Mouse (Mus musculus): ENCODE measurements around the gene Map3k21. TPM values are rescaled to one million over a fixed set of nuclear protein-coding genes. Genes with fewer than 3 reads are reported as not detected.

The Map3k21 gene
- polyA plus RNA-seq, 1 experiment from 2014 or later, result 1.0 TPM

- Histone ChIP-seq H3K27ac (ENCODE audit: low read length) (no peak overlapping the region), H3K4me3 (replicated peaks; ENCODE audit: low read length) (no peak overlapping the region), H3K9me3 (replicated peaks; ENCODE audit: control insufficient read depth, low read length) (no peaks in the 10 kb centered on the region; the same call in 1 of the 2 replicates), H3K4me2 (ENCODE audit: low read depth, low read length) (peak overlapping the region; percentile 27; the same call in 1 of the 2 replicates), H3K4me1 (ENCODE audit: control insufficient read depth, insufficient read depth, low read length) (no peaks in the 10 kb centered on the region), H3K9ac (ENCODE audit: low read length) (no peak overlapping the region; the same call in 1 of the 2 replicates), H3K27me3 (ENCODE audit: control insufficient read depth, insufficient read depth, low read length) (no peaks in the 10 kb centered on the region), H3K36me3 (ENCODE audit: control insufficient read depth, insufficient read depth, low read length) (no peaks in the 10 kb centered on the region)
- no peak for ATAC-seq (ENCODE audit: insufficient read depth, low FRiP score)
- 13% methylated on average over 11 of the region's 11 CpGs for WGBS
Measured at GRCm38 (mm10) chr8:125955671-125956070, 45.4 kb downstream of the Map3k21 start.

GRCm38 (mm10) chr8:125956796-125957195, 46.5 kb downstream of the Map3k21 start:
- H3K4me3 ChIP-seq (replicated peaks; ENCODE audit: low read length), result no peak overlapping the region
- H3K9me3 ChIP-seq (replicated peaks; ENCODE audit: control insufficient read depth, low read length), result peaks cover 3% of the 10 kb centered on the region; the same call in 1 of the 2 replicates
- H3K36me3 ChIP-seq (ENCODE audit: control insufficient read depth, insufficient read depth, low read length), result no peaks in the 10 kb centered on the region
- no peak overlapping the region for H3K27ac ChIP-seq (ENCODE audit: low read length)
- no peaks in the 10 kb centered on the region for H3K27me3 ChIP-seq (ENCODE audit: control insufficient read depth, insufficient read depth, low read length)
- no peak overlapping the region for H3K4me2 ChIP-seq (ENCODE audit: low read depth, low read length)
- no peaks in the 10 kb centered on the region for H3K4me1 ChIP-seq (ENCODE audit: control insufficient read depth, insufficient read depth, low read length)
- no peak overlapping the region for H3K9ac ChIP-seq (ENCODE audit: low read length)
- 75% methylated on average over 9 of the region's 9 CpGs for WGBS
- ATAC-seq (ENCODE audit: insufficient read depth, low FRiP score), result no peak

- no peak overlapping the region for H3K9ac ChIP-seq (ENCODE audit: low read length)
- H3K4me2 ChIP-seq (ENCODE audit: low read depth, low read length), result no peak overlapping the region
- no peaks in the 10 kb centered on the region for H3K36me3 ChIP-seq (ENCODE audit: control insufficient read depth, insufficient read depth, low read length)
- no peak for ATAC-seq (ENCODE audit: insufficient read depth, low FRiP score)
- 74% methylated on average over 13 of the region's 13 CpGs for WGBS
- H3K4me1 ChIP-seq (ENCODE audit: control insufficient read depth, insufficient read depth, low read length), result no peaks in the 10 kb centered on the region
- H3K27ac ChIP-seq (ENCODE audit: low read length), result no peak overlapping the region
- H3K9me3 ChIP-seq (replicated peaks; ENCODE audit: control insufficient read depth, low read length), result peaks cover 3% of the 10 kb centered on the region; the same call in 1 of the 2 replicates
- H3K4me3 ChIP-seq (replicated peaks; ENCODE audit: low read length), result no peak overlapping the region
- H3K27me3 ChIP-seq (ENCODE audit: control insufficient read depth, insufficient read depth, low read length), result no peaks in the 10 kb centered on the region
Measured at GRCm38 (mm10) chr8:125957226-125957993, 47.2 kb downstream of the Map3k21 start.

- peaks cover 3% of the 10 kb centered on the region; the same call in 1 of the 2 replicates for H3K9me3 ChIP-seq (replicated peaks; ENCODE audit: control insufficient read depth, low read length)
- ATAC-seq (ENCODE audit: insufficient read depth, low FRiP score), result no peak
- no peak overlapping the region for H3K4me3 ChIP-seq (replicated peaks; ENCODE audit: low read length)
- no peaks in the 10 kb centered on the region for H3K4me1 ChIP-seq (ENCODE audit: control insufficient read depth, insufficient read depth, low read length)
- no peak overlapping the region for H3K4me2 ChIP-seq (ENCODE audit: low read depth, low read length)
- H3K36me3 ChIP-seq (ENCODE audit: control insufficient read depth, insufficient read depth, low read length), result no peaks in the 10 kb centered on the region
- no peak overlapping the region for H3K27ac ChIP-seq (ENCODE audit: low read length)
- 76% methylated on average over 1 of the region's 1 CpGs for WGBS
- H3K27me3 ChIP-seq (ENCODE audit: control insufficient read depth, insufficient read depth, low read length), result no peaks in the 10 kb centered on the region
- no peak overlapping the region for H3K9ac ChIP-seq (ENCODE audit: low read length)
Measured at GRCm38 (mm10) chr8:125957994-125958368, 47.7 kb downstream of the Map3k21 start.

GRCm38 (mm10) chr8:125959363-125959771, 49.1 kb downstream of the Map3k21 start:
- ATAC-seq (ENCODE audit: insufficient read depth, low FRiP score), result no peak
- Histone ChIP-seq H3K27ac (ENCODE audit: low read length) (no peak overlapping the region), H3K27me3 (ENCODE audit: control insufficient read depth, insufficient read depth, low read length) (no peaks in the 10 kb centered on the region), H3K36me3 (ENCODE audit: control insufficient read depth, insufficient read depth, low read length) (no peaks in the 10 kb centered on the region), H3K9me3 (replicated peaks; ENCODE audit: control insufficient read depth, low read length) (peaks cover 3% of the 10 kb centered on the region; the same call in 1 of the 2 replicates), H3K4me3 (replicated peaks; ENCODE audit: low read length) (no peak overlapping the region), H3K4me1 (ENCODE audit: control insufficient read depth, insufficient read depth, low read length) (no peaks in the 10 kb centered on the region), H3K4me2 (ENCODE audit: low read depth, low read length) (no peak overlapping the region), H3K9ac (ENCODE audit: low read length) (no peak overlapping the region)
- WGBS, result 53% methylated on average over 4 of the region's 4 CpGs

- no peaks in the 10 kb centered on the region for H3K4me1 ChIP-seq (ENCODE audit: control insufficient read depth, insufficient read depth, low read length)
- H3K4me2 ChIP-seq (ENCODE audit: low read depth, low read length), result no peak overlapping the region
- H3K36me3 ChIP-seq (ENCODE audit: control insufficient read depth, insufficient read depth, low read length), result no peaks in the 10 kb centered on the region
- no peak overlapping the region for H3K4me3 ChIP-seq (replicated peaks; ENCODE audit: low read length)
- peaks cover 3% of the 10 kb centered on the region; the same call in 1 of the 2 replicates for H3K9me3 ChIP-seq (replicated peaks; ENCODE audit: control insufficient read depth, low read length)
- no peak overlapping the region for H3K27ac ChIP-seq (ENCODE audit: low read length)
- H3K9ac ChIP-seq (ENCODE audit: low read length), result no peak overlapping the region
- no peak for ATAC-seq (ENCODE audit: insufficient read depth, low FRiP score)
- no peaks in the 10 kb centered on the region for H3K27me3 ChIP-seq (ENCODE audit: control insufficient read depth, insufficient read depth, low read length)
- WGBS, result 83% methylated on average over 8 of the region's 8 CpGs
Measured at GRCm38 (mm10) chr8:125960037-125960436, 49.8 kb downstream of the Map3k21 start.

- no peak overlapping the region for H3K4me3 ChIP-seq (replicated peaks; ENCODE audit: low read length)
- H3K27me3 ChIP-seq (ENCODE audit: control insufficient read depth, insufficient read depth, low read length), result no peaks in the 10 kb centered on the region
- H3K9me3 ChIP-seq (replicated peaks; ENCODE audit: control insufficient read depth, low read length), result peaks cover 3% of the 10 kb centered on the region; the same call in 1 of the 2 replicates
- no peaks in the 10 kb centered on the region for H3K36me3 ChIP-seq (ENCODE audit: control insufficient read depth, insufficient read depth, low read length)
- 89% methylated on average over 6 of the region's 6 CpGs for WGBS
- H3K4me1 ChIP-seq (ENCODE audit: control insufficient read depth, insufficient read depth, low read length), result no peaks in the 10 kb centered on the region
- H3K27ac ChIP-seq (ENCODE audit: low read length), result no peak overlapping the region
- H3K4me2 ChIP-seq (ENCODE audit: low read depth, low read length), result no peak overlapping the region
- H3K9ac ChIP-seq (ENCODE audit: low read length), result no peak overlapping the region
- no peak for ATAC-seq (ENCODE audit: insufficient read depth, low FRiP score)
Measured at GRCm38 (mm10) chr8:125961790-125962189, 51.5 kb downstream of the Map3k21 start.

GRCm38 (mm10) chr8:125963807-125964211, 53.6 kb downstream of the Map3k21 start:
- WGBS, result 4% methylated on average over 11 of the region's 11 CpGs
- peak overlapping the region; percentile 41 for H3K4me2 ChIP-seq (ENCODE audit: low read depth, low read length)
- ATAC-seq (ENCODE audit: insufficient read depth, low FRiP score), result no peak
- H3K4me3 ChIP-seq (replicated peaks; ENCODE audit: low read length), result peak overlapping the region; percentile 20
- no peaks in the 10 kb centered on the region for H3K36me3 ChIP-seq (ENCODE audit: control insufficient read depth, insufficient read depth, low read length)
- no peaks in the 10 kb centered on the region for H3K4me1 ChIP-seq (ENCODE audit: control insufficient read depth, insufficient read depth, low read length)
- H3K9me3 ChIP-seq (replicated peaks; ENCODE audit: control insufficient read depth, low read length), result peaks cover 3% of the 10 kb centered on the region; the same call in 1 of the 2 replicates
- no peak overlapping the region for H3K27ac ChIP-seq (ENCODE audit: low read length)
- H3K27me3 ChIP-seq (ENCODE audit: control insufficient read depth, insufficient read depth, low read length), result no peaks in the 10 kb centered on the region
- H3K9ac ChIP-seq (ENCODE audit: low read length), result 0 out of 2 replicates have a peak overlapping the region, but pooled peaks have one; percentile 1

- no peaks in the 10 kb centered on the region for H3K36me3 ChIP-seq (ENCODE audit: control insufficient read depth, insufficient read depth, low read length)
- H3K4me1 ChIP-seq (ENCODE audit: control insufficient read depth, insufficient read depth, low read length), result no peaks in the 10 kb centered on the region
- no peaks in the 10 kb centered on the region for H3K27me3 ChIP-seq (ENCODE audit: control insufficient read depth, insufficient read depth, low read length)
- H3K4me2 ChIP-seq (ENCODE audit: low read depth, low read length), result no peak overlapping the region
- no peak overlapping the region for H3K4me3 ChIP-seq (replicated peaks; ENCODE audit: low read length)
- H3K9me3 ChIP-seq (replicated peaks; ENCODE audit: control insufficient read depth, low read length), result no peaks in the 10 kb centered on the region
- no peak overlapping the region for H3K9ac ChIP-seq (ENCODE audit: low read length)
- H3K27ac ChIP-seq (ENCODE audit: low read length), result no peak overlapping the region
- 36% methylated on average over 3 of the region's 3 CpGs for WGBS
- no peak for ATAC-seq (ENCODE audit: insufficient read depth, low FRiP score)
Measured at GRCm38 (mm10) chr8:125971336-125971735, 61.1 kb downstream of the Map3k21 start.

Data from stomach, embryonic 16.5 days (tissue).